Mouse (Mus musculus): ENCODE results near the gene Marc1. TPM values are rescaled to one million over a fixed set of nuclear protein-coding genes. Genes with fewer than 3 reads are reported as not detected.
A peak's percentile ranks its signal among the peaks of the same experiment; 100 is the strongest.

The Marc1 gene
- total and polyA plus RNA-seq, 2 experiments from 2014 or later: 0.24 to 0.45 TPM

- Histone ChIP-seq H3K4me3 (ENCODE audit: low read depth, low read length) (no peak overlapping the region), H3K4me2 (ENCODE audit: low read depth) (peak overlapping the region; percentile 11; the same call in 1 of the 2 replicates), H3K4me1 (ENCODE audit: insufficient read depth) (no peaks in the 10 kb centered on the region), H3K36me3 (ENCODE audit: insufficient read depth) (0 out of 2 replicates have a peak, but pooled peaks cover 8% of the 10 kb centered on the region), H3K27me3 (ENCODE audit: insufficient read depth, low read length) (no peaks in the 10 kb centered on the region), H3K9me3 (ENCODE audit: low read length) (no peaks in the 10 kb centered on the region), H3K27ac (ENCODE audit: low read depth, low read length) (no peak overlapping the region), H3K9ac (no peak overlapping the region)
- 16% methylated on average over 11 of the region's 11 CpGs for WGBS
- peak; percentile 82 for ATAC-seq
- peak; percentile 84 for DNase-seq
- TF ChIP-seq CTCF (IDR thresholded peaks at IDR 0.05; ENCODE audit: low read depth): peak; percentile 83
These were observed 14.0 kb upstream of the Marc1 start for GRCm38 (mm10) chr1:184825093-184825492.

- Histone ChIP-seq H3K9ac (no peak overlapping the region), H3K9me3 (ENCODE audit: low read length) (no peaks in the 10 kb centered on the region)
These were observed 13.3 kb upstream of the Marc1 start for GRCm38 (mm10) chr1:184824439-184824851.

GRCm38 (mm10) chr1:184822678-184823077 lies 11.6 kb upstream of the Marc1 start:
- H3K36me3 ChIP-seq (ENCODE audit: insufficient read depth): peaks cover 21% of the 10 kb centered on the region; the same call in 1 of the 2 replicates
- no peak overlapping the region for H3K27ac ChIP-seq (ENCODE audit: low read depth, low read length)
- no peaks in the 10 kb centered on the region for H3K9me3 ChIP-seq (ENCODE audit: low read length)
- H3K4me3 ChIP-seq (ENCODE audit: low read depth, low read length): peak overlapping the region; percentile 14; the same call in 1 of the 2 replicates
- no peaks in the 10 kb centered on the region for H3K27me3 ChIP-seq (ENCODE audit: insufficient read depth, low read length)
- H3K4me2 ChIP-seq (ENCODE audit: low read depth): peak overlapping the region; percentile 41
- TF ChIP-seq CTCF (IDR thresholded peaks at IDR 0.05; ENCODE audit: low read depth): no peak
- DNase-seq (peak; percentile 60), ATAC-seq (peak; percentile 65)
- WGBS: 12% methylated on average over 11 of the region's 11 CpGs
- no peaks in the 10 kb centered on the region for H3K4me1 ChIP-seq (ENCODE audit: insufficient read depth)
- H3K9ac ChIP-seq: no peak overlapping the region

More at GRCm38 (mm10) chr1:184824439-184824851, 13.3 kb upstream of the Marc1 start:
- ATAC-seq: peak; percentile 90
- no peak overlapping the region for H3K4me3 ChIP-seq (ENCODE audit: low read depth, low read length)
- no peak overlapping the region for H3K27ac ChIP-seq (ENCODE audit: low read depth, low read length)
- H3K4me1 ChIP-seq (ENCODE audit: insufficient read depth): no peaks in the 10 kb centered on the region
- 4% methylated on average over 12 of the region's 12 CpGs for WGBS
- peak; percentile 92 for DNase-seq
- H3K36me3 ChIP-seq (ENCODE audit: insufficient read depth): peaks cover 8% of the 10 kb centered on the region; the same call in 1 of the 2 replicates
- peak; percentile 95 for TF ChIP-seq CTCF (IDR thresholded peaks at IDR 0.05; ENCODE audit: low read depth)
- peak overlapping the region; percentile 11 for H3K4me2 ChIP-seq (ENCODE audit: low read depth)
- H3K27me3 ChIP-seq (ENCODE audit: insufficient read depth, low read length): no peaks in the 10 kb centered on the region

- 80% methylated on average over 6 of the region's 6 CpGs for WGBS
- DNase-seq: no peak
- no peak overlapping the region for H3K27ac ChIP-seq (ENCODE audit: low read depth, low read length)
- no peak overlapping the region for H3K4me3 ChIP-seq (ENCODE audit: low read depth, low read length)
- peaks cover 23% of the 10 kb centered on the region; the same call in 1 of the 2 replicates for H3K36me3 ChIP-seq (ENCODE audit: insufficient read depth)
- H3K9me3 ChIP-seq (ENCODE audit: low read length): no peaks in the 10 kb centered on the region
- no peaks in the 10 kb centered on the region for H3K27me3 ChIP-seq (ENCODE audit: insufficient read depth, low read length)
- no peak overlapping the region for H3K4me2 ChIP-seq (ENCODE audit: low read depth)
- H3K4me1 ChIP-seq (ENCODE audit: insufficient read depth): no peaks in the 10 kb centered on the region
- H3K9ac ChIP-seq: no peak overlapping the region
- peak; percentile 14; the same call in 1 of the 2 replicates for TF ChIP-seq CTCF (IDR thresholded peaks at IDR 0.05; ENCODE audit: low read depth)
- ATAC-seq: no peak
These were observed 6.7 kb upstream of the Marc1 start for GRCm38 (mm10) chr1:184817768-184818167.

GRCm38 (mm10) chr1:184811716-184812250 lies 670 bp upstream of the Marc1 start:
- no peak overlapping the region for H3K9ac ChIP-seq
- no peaks in the 10 kb centered on the region for H3K9me3 ChIP-seq (ENCODE audit: low read length)
- no peaks in the 10 kb centered on the region for H3K36me3 ChIP-seq (ENCODE audit: insufficient read depth)
- no peak overlapping the region for H3K4me2 ChIP-seq (ENCODE audit: low read depth)
- no peak overlapping the region for H3K4me3 ChIP-seq (ENCODE audit: low read depth, low read length)
- no peaks in the 10 kb centered on the region for H3K4me1 ChIP-seq (ENCODE audit: insufficient read depth)
- ATAC-seq (no peak), DNase-seq (no peak)
- no peak for TF ChIP-seq CTCF (IDR thresholded peaks at IDR 0.05; ENCODE audit: low read depth)
- 76% methylated on average over 8 of the region's 8 CpGs for WGBS
- peaks cover 7% of the 10 kb centered on the region for H3K27me3 ChIP-seq (ENCODE audit: insufficient read depth, low read length)
- no peak overlapping the region for H3K27ac ChIP-seq (ENCODE audit: low read depth, low read length)

GRCm38 (mm10) chr1:184809578-184810001 lies 1.5 kb downstream of the Marc1 start:
- ATAC-seq (no peak), DNase-seq (no peak)
- no peaks in the 10 kb centered on the region for H3K9me3 ChIP-seq (ENCODE audit: low read length)
- no peak overlapping the region for H3K4me3 ChIP-seq (ENCODE audit: low read depth, low read length)
- H3K4me1 ChIP-seq (ENCODE audit: insufficient read depth): no peaks in the 10 kb centered on the region
- WGBS: 77% methylated on average over 6 of the region's 6 CpGs
- no peak overlapping the region for H3K9ac ChIP-seq
- no peak overlapping the region for H3K27ac ChIP-seq (ENCODE audit: low read depth, low read length)
- TF ChIP-seq CTCF (IDR thresholded peaks at IDR 0.05; ENCODE audit: low read depth): no peak
- no peaks in the 10 kb centered on the region for H3K36me3 ChIP-seq (ENCODE audit: insufficient read depth)
- H3K27me3 ChIP-seq (ENCODE audit: insufficient read depth, low read length): peaks cover 7% of the 10 kb centered on the region
- no peak overlapping the region for H3K4me2 ChIP-seq (ENCODE audit: low read depth)

- DNase-seq (no peak), ATAC-seq (no peak)
- peaks cover 7% of the 10 kb centered on the region for H3K27me3 ChIP-seq (ENCODE audit: insufficient read depth, low read length)
- no peak overlapping the region for H3K27ac ChIP-seq (ENCODE audit: low read depth, low read length)
- TF ChIP-seq CTCF (IDR thresholded peaks at IDR 0.05; ENCODE audit: low read depth): no peak
- no peak overlapping the region for H3K4me3 ChIP-seq (ENCODE audit: low read depth, low read length)
- H3K9ac ChIP-seq: no peak overlapping the region
- no peaks in the 10 kb centered on the region for H3K36me3 ChIP-seq (ENCODE audit: insufficient read depth)
- H3K4me1 ChIP-seq (ENCODE audit: insufficient read depth): no peaks in the 10 kb centered on the region
- H3K9me3 ChIP-seq (ENCODE audit: low read length): no peaks in the 10 kb centered on the region
- WGBS: 83% methylated on average over 17 of the region's 17 CpGs
- no peak overlapping the region for H3K4me2 ChIP-seq (ENCODE audit: low read depth)
These were observed 2.6 kb downstream of the Marc1 start for GRCm38 (mm10) chr1:184808418-184809012.
